8 mouse cellular contexts compared by ENCODE assay signal in genomic region chr14:74945266-74946215, GRCm38 (mm10). TPM values are rescaled to one million over a fixed set of nuclear protein-coding genes. Genes with fewer than 3 reads are reported as not detected.
DNase-seq lines count a peak whose midpoint lies in the region; ATAC-seq and TF ChIP-seq lines count a peak whose summit lies in the region.

No protein-coding gene starts in this region.

- H3K4me2 ChIP-seq in embryonic facial prominence, embryonic 13.5 days: peak overlapping the region; percentile 67
- H3K4me2 ChIP-seq in neural tube, embryonic 15.5 days: peak overlapping the region; percentile 68

- no peaks in the 10 kb centered on the region for H3K9me3 ChIP-seq in embryonic facial prominence, embryonic 13.5 days
- no peaks in the 10 kb centered on the region for H3K9me3 ChIP-seq in limb, embryonic 10.5 days (replicated peaks)
- H3K9me3 ChIP-seq in neural tube, embryonic 15.5 days (replicated peaks): no peaks in the 10 kb centered on the region

- H3K36me3 ChIP-seq in embryonic facial prominence, embryonic 13.5 days: no peaks in the 10 kb centered on the region
- H3K36me3 ChIP-seq in limb, embryonic 10.5 days: peaks cover 7% of the 10 kb centered on the region; the same call in 1 of the 2 replicates
- peaks cover 4% of the 10 kb centered on the region; the same call in 1 of the 2 replicates for H3K36me3 ChIP-seq in neural tube, embryonic 15.5 days

- TF ChIP-seq CTCF in layer of hippocampus, adult 2 months (conservative IDR thresholded peaks at IDR 0.05): no peak

- H3K4me3 ChIP-seq in layer of hippocampus, adult 2 months: peak overlapping the region; percentile 94
- peak overlapping the region; percentile 77 for H3K4me3 ChIP-seq in embryonic facial prominence, embryonic 13.5 days
- peak overlapping the region; percentile 91 for H3K4me3 ChIP-seq in limb, embryonic 10.5 days
- H3K4me3 ChIP-seq in neural tube, embryonic 15.5 days (replicated peaks): peak overlapping the region; percentile 96

- peaks cover 30% of the 10 kb centered on the region for H3K4me1 ChIP-seq in embryonic facial prominence, embryonic 13.5 days
- peaks cover 21% of the 10 kb centered on the region for H3K4me1 ChIP-seq in limb, embryonic 10.5 days
- H3K4me1 ChIP-seq in neural tube, embryonic 15.5 days: peaks cover 36% of the 10 kb centered on the region

- ATAC-seq in embryonic facial prominence, embryonic 13.5 days (ENCODE audit: insufficient number of reproducible peaks, insufficient read depth, low FRiP score, low TSS enrichment, low read depth): no peak
- ATAC-seq in neural tube, embryonic 15.5 days (ENCODE audit: low FRiP score): no peak

- DNase-seq in layer of hippocampus, adult 2 months (ENCODE audit: low spot score in 2 of 2): no peak
- DNase-seq in layer of hippocampus, postnatal 14 days (ENCODE audit: low spot score in 2 of 2): no peak
- DNase-seq in limb, embryonic 10.5 days (ENCODE audit: low spot score): no peak
- DNase-seq in ovary, postnatal 36 days (ENCODE audit: low spot score): no peak
- no peak for DNase-seq in ovary, adult 18-20 months (ENCODE audit: low spot score)
- DNase-seq in c-Kit-positive CD71-positive TER-119-positive erythroid progenitor cells, embryonic 14.5 days (ENCODE audit: low spot score): no peak

- H3K27ac ChIP-seq in layer of hippocampus, adult 2 months: peak overlapping the region; percentile 96; the same call in 1 of the 2 replicates
- H3K27ac ChIP-seq in embryonic facial prominence, embryonic 13.5 days: peak overlapping the region; percentile 94; the same call in 1 of the 2 replicates
- no peak overlapping the region for H3K27ac ChIP-seq in limb, embryonic 10.5 days
- peak overlapping the region; percentile 95; the same call in 1 of the 2 replicates for H3K27ac ChIP-seq in neural tube, embryonic 15.5 days (replicated peaks)

- WGBS in embryonic facial prominence, embryonic 13.5 days: 76% methylated on average over 11 of the region's 11 CpGs
- 88% methylated on average over 11 of the region's 11 CpGs for WGBS in limb, embryonic 10.5 days
- WGBS in neural tube, embryonic 15.5 days: 84% methylated on average over 11 of the region's 11 CpGs

- no peaks in the 10 kb centered on the region for H3K27me3 ChIP-seq in embryonic facial prominence, embryonic 13.5 days
- no peaks in the 10 kb centered on the region for H3K27me3 ChIP-seq in limb, embryonic 10.5 days (ENCODE audit: low read depth, poor library complexity, severe bottlenecking)
- H3K27me3 ChIP-seq in neural tube, embryonic 15.5 days (replicated peaks): no peaks in the 10 kb centered on the region

- peak overlapping the region; percentile 91; the same call in 1 of the 2 replicates for H3K9ac ChIP-seq in embryonic facial prominence, embryonic 13.5 days
- H3K9ac ChIP-seq in neural tube, embryonic 15.5 days (replicated peaks): peak overlapping the region; percentile 96; the same call in 1 of the 2 replicates

RNA-seq across cellular contexts. Expression of gene Lrch1, which starts 2.1 kb away (rescaled TPM):
- total RNA-seq in layer of hippocampus, adult 2 months (2021): 10 to 100 TPM; 17.5 to 24.7 TPM
- total RNA-seq in layer of hippocampus, postnatal 14 days (2021): 10 to 100 TPM; 21.9 to 24.1 TPM
- polyA plus RNA-seq in embryonic facial prominence, embryonic 13.5 days (2015; fragmentation: Nextera tagmentation; extraction: Ambion mirVana): 16.3 and 16.8 TPM in 2 replicates
- 7.0 and 9.9 TPM in 2 replicates for polyA plus RNA-seq in limb, embryonic 10.5 days (2016; fragmentation: Nextera tagmentation; extraction: Ambion mirVana)
- polyA plus RNA-seq in neural tube, embryonic 15.5 days (2015; fragmentation: Nextera tagmentation; extraction: Ambion mirVana): 19.6 and 20.6 TPM in 2 replicates
